Mouse (Mus musculus) retina, embryonic 14.5 days (tissue): ENCODE measurements around the gene Gm21750.
"Not testable (repeated sequence)": the region's sequence is repeated elsewhere in the genome, so short reads cannot be mapped to it uniquely, and the experiment has no call there.

Source experiments
- DNase-seq: peaks from one replicate; pipeline ENCODE4 v3.0.0-alpha.2; 2015; ENCODE audit warnings: low spot score

The Gm21750 gene

GRCm38 (mm10) chr14:73660925-73661324, at the start of gene Gm21750:
Gene Gm21750 (plus strand): TSS chr14:73661225.
- DNase-seq = not testable (repeated sequence)

DNA sequence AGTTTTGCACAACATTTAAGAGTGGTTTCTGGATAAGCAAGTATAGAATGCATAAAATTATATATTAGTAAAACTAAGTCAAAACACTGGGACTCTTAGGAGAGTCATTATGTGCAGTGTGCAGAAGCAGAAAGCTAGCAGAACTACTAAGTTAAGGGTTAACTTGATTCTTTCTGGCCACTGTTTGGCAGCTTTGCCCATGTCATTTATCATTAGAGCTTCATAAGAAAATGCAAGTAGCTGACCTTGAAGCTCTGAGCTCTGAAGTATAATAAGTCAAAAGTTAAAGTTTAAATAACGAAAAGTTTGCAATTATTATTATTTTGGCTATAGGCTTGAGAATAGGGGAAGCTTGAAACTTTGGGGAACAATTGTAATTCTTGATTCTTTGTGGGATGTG, 46.1 kb upstream of the Gm21750 start:
- not testable (repeated sequence) for DNase-seq

DNA sequence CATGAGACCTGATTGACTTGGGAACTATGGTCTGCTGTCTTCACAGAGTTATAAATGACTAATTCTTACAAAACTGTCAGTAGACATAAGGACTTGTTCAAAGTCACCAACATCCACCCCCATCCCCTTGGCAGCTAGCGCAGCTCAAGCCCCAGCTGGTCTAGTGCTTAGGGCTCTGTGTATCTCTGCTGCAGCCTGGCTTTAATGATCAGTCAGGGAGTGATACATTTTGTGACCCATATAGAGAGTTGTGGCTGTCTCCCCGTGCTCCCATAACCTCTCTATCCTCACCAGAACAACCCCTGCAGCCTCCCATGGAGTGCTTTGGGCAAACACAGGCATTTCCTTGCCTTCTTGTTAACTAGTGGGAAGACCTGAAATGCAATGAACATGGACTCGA, 40.1 kb upstream of the Gm21750 start:
- no peak for DNase-seq

GRCm38 (mm10) chr14:73622988-73623387, 38.0 kb upstream of the Gm21750 start:
- DNase-seq = no peak

- no peak for DNase-seq
Observed at GRCm38 (mm10) chr14:73625469-73625868, 35.6 kb upstream of the Gm21750 start.

- no peak for DNase-seq
Observed at GRCm38 (mm10) chr14:73631511-73631910, 29.5 kb upstream of the Gm21750 start.

- DNase-seq = no peak
Observed at GRCm38 (mm10) chr14:73632648-73633263, 28.3 kb upstream of the Gm21750 start.

GRCm38 (mm10) chr14:73634356-73634755, 26.7 kb upstream of the Gm21750 start:
- DNase-seq = no peak

DNA sequence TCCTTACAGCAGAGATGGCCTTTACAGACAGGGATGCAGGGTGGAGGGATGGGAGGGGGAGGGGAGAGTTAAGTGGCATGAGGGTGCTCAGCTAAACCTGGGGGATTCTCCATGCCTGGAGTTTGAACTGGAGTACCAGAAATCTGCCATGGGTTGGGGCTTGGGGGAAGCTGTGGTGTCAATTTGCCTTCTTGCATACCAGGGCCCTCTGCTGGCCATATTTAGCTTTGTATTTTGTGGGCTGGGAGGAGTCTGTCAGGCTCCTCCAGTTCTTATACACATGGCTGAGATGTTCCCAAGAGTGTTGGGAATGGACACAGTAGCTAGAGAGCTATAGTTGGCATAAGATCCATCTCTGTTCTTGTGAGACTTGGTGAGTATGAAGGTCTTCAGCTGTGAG, 23.6 kb upstream of the Gm21750 start:
- no peak for DNase-seq

DNA sequence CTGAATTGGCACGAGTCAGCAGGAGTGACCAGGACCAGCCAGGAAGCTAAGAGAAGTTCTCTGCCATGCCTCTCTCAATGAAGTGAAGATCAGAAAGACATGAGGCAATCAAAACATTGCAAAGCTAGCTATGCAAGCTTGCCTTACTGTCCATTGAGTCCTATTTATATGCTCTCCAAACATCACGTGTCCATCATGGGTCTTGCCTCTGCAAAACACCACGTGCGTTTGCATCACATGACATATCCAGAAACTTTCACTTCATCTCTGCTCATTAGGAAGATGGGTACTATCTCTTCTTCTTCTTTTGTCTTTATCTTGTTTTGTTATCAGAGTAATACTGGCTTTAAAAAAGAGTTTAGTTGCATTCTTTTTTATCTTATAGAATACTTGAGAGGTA, 10.8 kb upstream of the Gm21750 start:
- DNase-seq = no peak

- no peak for DNase-seq
Observed at GRCm38 (mm10) chr14:73670091-73670490, 9.1 kb downstream of the Gm21750 start.

GRCm38 (mm10) chr14:73687726-73688125, 26.7 kb downstream of the Gm21750 start:
- no peak for DNase-seq

DNA sequence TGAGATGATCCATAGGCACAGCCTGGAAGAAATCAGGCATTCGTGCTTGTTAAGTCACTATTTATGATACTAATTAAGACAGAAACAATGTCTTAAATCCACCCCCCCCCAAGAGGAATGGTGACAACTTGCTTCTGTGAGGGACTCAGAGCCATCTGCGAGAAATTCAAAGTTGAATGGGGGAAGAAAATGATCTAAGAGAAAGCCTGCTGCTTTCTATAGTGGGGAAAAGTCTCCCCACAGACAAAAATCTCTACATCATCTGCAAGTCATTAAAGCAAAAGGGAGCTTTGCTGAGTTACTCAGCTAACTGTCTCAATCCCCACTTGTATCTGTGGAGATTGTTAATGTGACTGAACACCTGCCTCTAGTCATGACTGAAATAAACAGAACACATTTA, 27.4 kb downstream of the Gm21750 start:
- no peak for DNase-seq

GRCm38 (mm10) chr14:73700256-73700655, 39.2 kb downstream of the Gm21750 start:
- peak; percentile 47 for DNase-seq

- DNase-seq = no peak
Observed at GRCm38 (mm10) chr14:73709412-73710110, 48.5 kb downstream of the Gm21750 start.
